In genomic region chr6:36819784-36820050, GRCm38 (mm10) we compare ENCODE assay signal across 12 mouse cellular contexts. TPM values are rescaled to one million over a fixed set of nuclear protein-coding genes. Genes with fewer than 3 reads are reported as not detected.
A peak's percentile ranks its signal among the peaks of the same experiment; 100 is the strongest.
DNase-seq lines count a peak whose midpoint lies in the region; ATAC-seq and TF ChIP-seq lines count a peak whose summit lies in the region.
"Had no signal": no experiment of that assay in that cellular context is flagged by ENCODE, and none has a peak within 500 bp of the region (broad histone marks: within the 10 kb centered on the region; RNA-seq: fewer than 3 reads in every experiment).

No protein-coding gene starts in this region.

- no peak for ATAC-seq in lung, embryonic 14.5 days (ENCODE audit: insufficient read depth)
- ATAC-seq in hindbrain, embryonic 16.5 days: no peak
- ATAC-seq in stomach, embryonic 14.5 days (ENCODE audit: insufficient number of reproducible peaks, insufficient read depth, low FRiP score, low read depth): no peak

- no peak overlapping the region for H3K4me3 ChIP-seq in gastrocnemius, adult 2 months
- H3K4me3 ChIP-seq in lung, embryonic 14.5 days (ENCODE audit: low read depth, low read length): no peak overlapping the region
- H3K4me3 ChIP-seq in hindbrain, embryonic 16.5 days (ENCODE audit: low read length): no peak overlapping the region
- no peak overlapping the region for H3K4me3 ChIP-seq in stomach, embryonic 14.5 days (ENCODE audit: low read depth, low read length)

- peaks cover 11% of the 10 kb centered on the region for H3K4me1 ChIP-seq in lung, embryonic 14.5 days (ENCODE audit: insufficient read depth)
- H3K4me1 ChIP-seq in hindbrain, embryonic 16.5 days (ENCODE audit: control insufficient read depth, insufficient read depth, low read depth, low read length): peaks cover 2% of the 10 kb centered on the region
- H3K4me1 ChIP-seq in stomach, embryonic 14.5 days (ENCODE audit: control insufficient read depth, insufficient read depth, low read length): peaks cover 13% of the 10 kb centered on the region; the same call in 1 of the 2 replicates

- H3K27ac ChIP-seq in gastrocnemius, adult 2 months: 0 out of 2 replicates have a peak overlapping the region, but pooled peaks have one; percentile 20
- H3K27ac ChIP-seq in lung, embryonic 14.5 days (ENCODE audit: low read depth): peak overlapping the region; percentile 72; the same call in 1 of the 2 replicates
- peak overlapping the region; percentile 64 for H3K27ac ChIP-seq in hindbrain, embryonic 16.5 days (ENCODE audit: low read depth, low read length)
- H3K27ac ChIP-seq in stomach, embryonic 14.5 days (ENCODE audit: low read length): peak overlapping the region; percentile 81; the same call in 1 of the 2 replicates

- no peaks in the 10 kb centered on the region for H3K27me3 ChIP-seq in lung, embryonic 14.5 days (ENCODE audit: insufficient read depth, low read length)
- H3K27me3 ChIP-seq in hindbrain, embryonic 16.5 days (replicated peaks; ENCODE audit: control insufficient read depth, insufficient read depth, low read length): no peaks in the 10 kb centered on the region
- H3K27me3 ChIP-seq in stomach, embryonic 14.5 days (ENCODE audit: control insufficient read depth, insufficient read depth, low read length): no peaks in the 10 kb centered on the region

- no peak overlapping the region for H3K9ac ChIP-seq in lung, embryonic 14.5 days
- H3K9ac ChIP-seq in hindbrain, embryonic 16.5 days (ENCODE audit: low read depth, low read length): no peak overlapping the region
- no peak overlapping the region for H3K9ac ChIP-seq in stomach, embryonic 14.5 days (replicated peaks; ENCODE audit: low read depth, low read length)

- intact Hi-C loops in gastrocnemius, adult 2 months (cut with DNase I): no loop called here

- peaks cover 4% of the 10 kb centered on the region; the same call in 1 of the 2 replicates for H3K9me3 ChIP-seq in lung, embryonic 14.5 days (ENCODE audit: low read depth, low read length)
- no peaks in the 10 kb centered on the region for H3K9me3 ChIP-seq in hindbrain, embryonic 16.5 days (ENCODE audit: control insufficient read depth, low read length)
- H3K9me3 ChIP-seq in stomach, embryonic 14.5 days (ENCODE audit: control insufficient read depth, low read depth, low read length): 0 out of 2 replicates have a peak, but pooled peaks cover 2% of the 10 kb centered on the region

- peak overlapping the region; percentile 31 for H3K4me2 ChIP-seq in lung, embryonic 14.5 days
- H3K4me2 ChIP-seq in hindbrain, embryonic 16.5 days (ENCODE audit: low read length): no peak overlapping the region
- H3K4me2 ChIP-seq in stomach, embryonic 14.5 days (replicated peaks; ENCODE audit: low read depth, low read length): peak overlapping the region; percentile 11; the same call in 1 of the 2 replicates

- DNase-seq in gastrocnemius, adult 2 months: no peak
- no peak for DNase-seq in gastrocnemius, adult 8-10 months (ENCODE audit: low spot score in 2 of 2)
- no peak for DNase-seq in lung, embryonic 14.5 days
- DNase-seq in lung, postnatal 25 days (ENCODE audit: low spot score): no peak
- no peak for DNase-seq in retina, embryonic 14.5 days (ENCODE audit: low spot score)
- no peak for DNase-seq in right cerebral cortex, postnatal 14 days
- DNase-seq: embryo, embryonic 11 days; kidney, adult 11 months; lung, postnatal 10 days had no signal

- H3K36me3 ChIP-seq in lung, embryonic 14.5 days (ENCODE audit: insufficient read depth): no peaks in the 10 kb centered on the region
- H3K36me3 ChIP-seq in hindbrain, embryonic 16.5 days (ENCODE audit: control insufficient read depth, insufficient read depth, low read length): no peaks in the 10 kb centered on the region
- no peaks in the 10 kb centered on the region for H3K36me3 ChIP-seq in stomach, embryonic 14.5 days (ENCODE audit: control insufficient read depth, insufficient read depth, low read length)

- TF ChIP-seq CTCF in gastrocnemius, adult 2 months (IDR thresholded peaks at IDR 0.05): no peak
- TF ChIP-seq CTCF in lung, embryonic 14.5 days (IDR thresholded peaks at IDR 0.05; ENCODE audit: low read depth): no peak

RNA-seq across cellular contexts. Expression of gene Ptn, which starts 9.7 kb away (rescaled TPM):
- total RNA-seq in gastrocnemius, adult 2 months (2021): 1 to 10 TPM in 1 of 2 experiments, under 1 TPM in 1; 0.59 to 1.6 TPM
- total RNA-seq in gastrocnemius, adult 8-10 months (2022): 1 to 10 TPM in 2 of 4 experiments, under 1 TPM in 2; 0.51 to 1.3 (median 0.92) TPM
- 113 and 141 TPM in 2 replicates for polyA plus RNA-seq in lung, embryonic 14.5 days (2014; fragmentation: Nextera tagmentation; extraction: Ambion mirVana)
- polyA plus RNA-seq in hindbrain, embryonic 16.5 days (2015; fragmentation: Nextera tagmentation; extraction: Ambion mirVana): 800 and 988 TPM in 2 replicates
- 432 and 471 TPM in 2 replicates for polyA plus RNA-seq in stomach, embryonic 14.5 days (2014; fragmentation: Nextera tagmentation; extraction: Ambion mirVana)
- total RNA-seq: neutrophil, adult 5-6 weeks had no signal

Comparison
In these comparisons a context has a peak if more than half of its experiments do, and no peak if none do; other contexts are left out.
1. H3K27ac ChIP-seq: peak in every context shown above with its lines; median percentile 81 in stomach, embryonic 14.5 days; 72 in lung, embryonic 14.5 days; 64 in hindbrain, embryonic 16.5 days; 20 in gastrocnemius, adult 2 months.